Mouse (Mus musculus): Measurements from ENCODE around the gene Cdk16.

DNA sequence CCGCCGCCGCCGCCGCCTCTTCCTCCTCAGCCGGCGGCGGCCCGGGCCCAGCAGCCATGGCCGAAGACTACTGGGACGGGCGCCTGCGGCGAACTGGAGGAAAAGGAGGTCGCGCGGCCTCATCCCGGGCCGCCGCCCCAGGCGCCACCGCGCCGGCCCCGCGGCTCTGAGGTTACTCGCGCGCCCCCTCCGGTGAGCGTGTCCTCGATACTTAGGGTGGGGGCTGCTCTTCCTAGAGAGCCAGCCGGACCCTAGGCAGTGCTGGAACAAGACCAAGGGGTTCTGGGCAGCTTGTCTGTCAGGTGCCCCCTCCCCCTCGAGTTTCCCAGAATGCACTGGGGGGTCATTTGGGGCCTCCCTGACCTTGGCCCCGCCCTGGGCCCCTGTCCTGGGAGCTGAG lies 861 bp downstream of the Cdk16 start:
- TF ChIP-seq ZC3H11A (IDR thresholded peaks at IDR 0.05; ENCODE audit: borderline replicate concordance, low read depth, low read length) (no peak), MAFK (IDR thresholded peaks at IDR 0.05; ENCODE audit: insufficient read depth, low read depth, low read length) (no peak)

Data from ES-E14 (cell line).